Mouse (Mus musculus): Measurements from ENCODE around the gene Cacng5. TPM values are rescaled to one million over a fixed set of nuclear protein-coding genes. Genes with fewer than 3 reads are reported as not detected.
A peak's percentile ranks its signal among the peaks of the same experiment; 100 is the strongest.

Cacng5 gene
- 0.02 and 0.05 TPM in 2 replicates for polyA plus RNA-seq (2015; fragmentation: Nextera tagmentation; extraction: Ambion mirVana)

GRCm38 (mm10) chr11:107914634-107915226, at the start of gene Cacng5:
Gene Cacng5, minus strand, starts transcription at chr11:107915055.
- 7% methylated on average over 36 of the region's 36 CpGs for WGBS (ENCODE audit: insufficient replicate concordance)
- Histone ChIP-seq H3K4me1 (ENCODE audit: control insufficient read depth, low read depth, low read length) (no peaks in the 10 kb centered on the region), H3K4me3 (ENCODE audit: low read depth, low read length) (no peak within 1 kb of the TSS), H3K36me3 (ENCODE audit: control insufficient read depth, insufficient read depth) (no peaks in the 10 kb centered on the region), H3K27me3 (ENCODE audit: control insufficient read depth, insufficient read depth, low read depth, low read length) (peaks cover 15% of the 10 kb centered on the region), H3K9me3 (replicated peaks; ENCODE audit: control insufficient read depth, low read length) (no peaks in the 10 kb centered on the region), H3K4me2 (ENCODE audit: low read depth, low read length) (peak within 1 kb of the TSS; percentile 34; the same call in 1 of the 2 replicates), H3K9ac (ENCODE audit: low read depth, low read length) (no peak within 1 kb of the TSS), H3K27ac (ENCODE audit: low read length) (no peak within 1 kb of the TSS)
- no peak for ATAC-seq (ENCODE audit: low read depth)

GRCm38 (mm10) chr11:107957566-107958350, 42.9 kb upstream of the Cacng5 start:
- Histone ChIP-seq H3K9ac (ENCODE audit: low read depth, low read length) (no peak overlapping the region), H3K27me3 (ENCODE audit: control insufficient read depth, insufficient read depth, low read depth, low read length) (no peaks in the 10 kb centered on the region)
- WGBS (ENCODE audit: insufficient replicate concordance) = 75% methylated on average over 13 of the region's 13 CpGs

GRCm38 (mm10) chr11:107955191-107956062, 40.6 kb upstream of the Cacng5 start:
- no peak overlapping the region for H3K4me2 ChIP-seq (ENCODE audit: low read depth, low read length)
- H3K9ac ChIP-seq (ENCODE audit: low read depth, low read length) = no peak overlapping the region
- no peak overlapping the region for H3K27ac ChIP-seq (ENCODE audit: low read length)
- H3K27me3 ChIP-seq (ENCODE audit: control insufficient read depth, insufficient read depth, low read depth, low read length) = no peaks in the 10 kb centered on the region
- no peak overlapping the region for H3K4me3 ChIP-seq (ENCODE audit: low read depth, low read length)
- 64% methylated on average over 10 of the region's 10 CpGs for WGBS (ENCODE audit: insufficient replicate concordance)
- no peaks in the 10 kb centered on the region for H3K9me3 ChIP-seq (replicated peaks; ENCODE audit: control insufficient read depth, low read length)
- no peaks in the 10 kb centered on the region for H3K4me1 ChIP-seq (ENCODE audit: control insufficient read depth, low read depth, low read length)
- ATAC-seq (ENCODE audit: low read depth) = no peak
- no peaks in the 10 kb centered on the region; the same call in 1 of the 2 replicates for H3K36me3 ChIP-seq (ENCODE audit: control insufficient read depth, insufficient read depth)

More at GRCm38 (mm10) chr11:107957566-107958350, 42.9 kb upstream of the Cacng5 start:
- H3K4me3 ChIP-seq (ENCODE audit: low read depth, low read length) = no peak overlapping the region
- H3K27ac ChIP-seq (ENCODE audit: low read length) = no peak overlapping the region
- no peak for ATAC-seq (ENCODE audit: low read depth)
- H3K4me2 ChIP-seq (ENCODE audit: low read depth, low read length) = no peak overlapping the region
- no peaks in the 10 kb centered on the region; the same call in 1 of the 2 replicates for H3K36me3 ChIP-seq (ENCODE audit: control insufficient read depth, insufficient read depth)
- H3K4me1 ChIP-seq (ENCODE audit: control insufficient read depth, low read depth, low read length) = no peaks in the 10 kb centered on the region
- no peaks in the 10 kb centered on the region for H3K9me3 ChIP-seq (replicated peaks; ENCODE audit: control insufficient read depth, low read length)

- Histone ChIP-seq H3K36me3 (ENCODE audit: control insufficient read depth, insufficient read depth) (no peaks in the 10 kb centered on the region), H3K27ac (ENCODE audit: low read length) (no peak overlapping the region), H3K9me3 (replicated peaks; ENCODE audit: control insufficient read depth, low read length) (no peaks in the 10 kb centered on the region), H3K9ac (ENCODE audit: low read depth, low read length) (no peak overlapping the region), H3K4me3 (ENCODE audit: low read depth, low read length) (no peak overlapping the region), H3K27me3 (ENCODE audit: control insufficient read depth, insufficient read depth, low read depth, low read length) (no peaks in the 10 kb centered on the region), H3K4me1 (ENCODE audit: control insufficient read depth, low read depth, low read length) (no peaks in the 10 kb centered on the region), H3K4me2 (ENCODE audit: low read depth, low read length) (no peak overlapping the region)
- 69% methylated on average over 11 of the region's 11 CpGs for WGBS (ENCODE audit: insufficient replicate concordance)
- no peak for ATAC-seq (ENCODE audit: low read depth)
Measured at GRCm38 (mm10) chr11:107951431-107951830, 36.6 kb upstream of the Cacng5 start.

- Histone ChIP-seq H3K9ac (ENCODE audit: low read depth, low read length) (no peak overlapping the region), H3K27ac (ENCODE audit: low read length) (no peak overlapping the region), H3K4me3 (ENCODE audit: low read depth, low read length) (no peak overlapping the region), H3K4me1 (ENCODE audit: control insufficient read depth, low read depth, low read length) (no peaks in the 10 kb centered on the region), H3K9me3 (replicated peaks; ENCODE audit: control insufficient read depth, low read length) (no peaks in the 10 kb centered on the region), H3K27me3 (ENCODE audit: control insufficient read depth, insufficient read depth, low read depth, low read length) (no peaks in the 10 kb centered on the region), H3K36me3 (ENCODE audit: control insufficient read depth, insufficient read depth) (no peaks in the 10 kb centered on the region), H3K4me2 (ENCODE audit: low read depth, low read length) (no peak overlapping the region)
- no peak for ATAC-seq (ENCODE audit: low read depth)
- 90% methylated on average over 4 of the region's 4 CpGs for WGBS (ENCODE audit: insufficient replicate concordance)
Measured at GRCm38 (mm10) chr11:107950658-107951057, 35.8 kb upstream of the Cacng5 start.

GRCm38 (mm10) chr11:107950211-107950610, 35.4 kb upstream of the Cacng5 start:
- Histone ChIP-seq H3K4me3 (ENCODE audit: low read depth, low read length) (no peak overlapping the region), H3K9me3 (replicated peaks; ENCODE audit: control insufficient read depth, low read length) (no peaks in the 10 kb centered on the region), H3K27ac (ENCODE audit: low read length) (no peak overlapping the region), H3K9ac (ENCODE audit: low read depth, low read length) (no peak overlapping the region), H3K4me1 (ENCODE audit: control insufficient read depth, low read depth, low read length) (no peaks in the 10 kb centered on the region), H3K4me2 (ENCODE audit: low read depth, low read length) (no peak overlapping the region), H3K36me3 (ENCODE audit: control insufficient read depth, insufficient read depth) (no peaks in the 10 kb centered on the region), H3K27me3 (ENCODE audit: control insufficient read depth, insufficient read depth, low read depth, low read length) (no peaks in the 10 kb centered on the region)
- ATAC-seq (ENCODE audit: low read depth) = no peak
- WGBS (ENCODE audit: insufficient replicate concordance) = 64% methylated on average over 9 of the region's 9 CpGs

GRCm38 (mm10) chr11:107947951-107948350, 33.1 kb upstream of the Cacng5 start:
- H3K4me1 ChIP-seq (ENCODE audit: control insufficient read depth, low read depth, low read length) = no peaks in the 10 kb centered on the region
- H3K36me3 ChIP-seq (ENCODE audit: control insufficient read depth, insufficient read depth) = no peaks in the 10 kb centered on the region; the same call in 1 of the 2 replicates
- ATAC-seq (ENCODE audit: low read depth) = no peak
- no peaks in the 10 kb centered on the region for H3K9me3 ChIP-seq (replicated peaks; ENCODE audit: control insufficient read depth, low read length)
- H3K27me3 ChIP-seq (ENCODE audit: control insufficient read depth, insufficient read depth, low read depth, low read length) = no peaks in the 10 kb centered on the region
- no peak overlapping the region for H3K27ac ChIP-seq (ENCODE audit: low read length)
- no peak overlapping the region for H3K9ac ChIP-seq (ENCODE audit: low read depth, low read length)
- H3K4me3 ChIP-seq (ENCODE audit: low read depth, low read length) = no peak overlapping the region
- H3K4me2 ChIP-seq (ENCODE audit: low read depth, low read length) = no peak overlapping the region
- 57% methylated on average over 1 of the region's 1 CpGs for WGBS (ENCODE audit: insufficient replicate concordance)

- Histone ChIP-seq H3K27me3 (ENCODE audit: control insufficient read depth, insufficient read depth, low read depth, low read length) (no peaks in the 10 kb centered on the region), H3K9ac (ENCODE audit: low read depth, low read length) (no peak overlapping the region), H3K27ac (ENCODE audit: low read length) (no peak overlapping the region), H3K4me1 (ENCODE audit: control insufficient read depth, low read depth, low read length) (no peaks in the 10 kb centered on the region), H3K4me2 (ENCODE audit: low read depth, low read length) (no peak overlapping the region), H3K4me3 (ENCODE audit: low read depth, low read length) (no peak overlapping the region), H3K36me3 (ENCODE audit: control insufficient read depth, insufficient read depth) (no peaks in the 10 kb centered on the region; the same call in 1 of the 2 replicates), H3K9me3 (replicated peaks; ENCODE audit: control insufficient read depth, low read length) (no peaks in the 10 kb centered on the region)
- WGBS (ENCODE audit: insufficient replicate concordance) = 65% methylated on average over 5 of the region's 5 CpGs
- ATAC-seq (ENCODE audit: low read depth) = no peak
Measured at GRCm38 (mm10) chr11:107946823-107947222, 32.0 kb upstream of the Cacng5 start.

All from liver, embryonic 16.5 days (tissue).